Mouse (Mus musculus) bone marrow macrophage, adult 2 months (primary cell): Measurements from ENCODE around the gene Ift52.

Experiments
- CTCF ChIP-seq: IDR thresholded peaks from 2 replicates; pipeline ENCODE4 v1.5.1; 2012; ENCODE audit warnings: low read depth, mild to moderate bottlenecking, low read length, moderate library complexity
- POLR2A ChIP-seq: IDR thresholded peaks from 2 replicates; pipeline ENCODE4 v1.6.1; 2012; ENCODE audit warnings: mild to moderate bottlenecking, low read depth, low read length, borderline replicate concordance

- TF ChIP-seq CTCF (no peak), POLR2A (no peak)
Measured at GRCm38 (mm10) chr2:163084519-163084918, 67.4 kb downstream of the Ift52 start.
